Mouse (Mus musculus) embryonic facial prominence, embryonic 13.5 days (tissue): ENCODE results near the gene Cars. TPM values are rescaled to one million over a fixed set of nuclear protein-coding genes. Genes with fewer than 3 reads are reported as not detected.
"Not testable (repeated sequence)": the region's sequence is repeated elsewhere in the genome, so short reads cannot be mapped to it uniquely, and the experiment has no call there.

ENCODE experiments used
- ATAC-seq: fragments of 200-750 bp; cut with Nextera tagmentation; 2 replicates; pipeline ENCODE4 v1.8.0; 2017; ENCODE audit warnings: low read depth; ENCODE audit not compliant: insufficient number of reproducible peaks, insufficient read depth, low FRiP score, low TSS enrichment
- H3K27ac ChIP-seq: fragments of 300-500 bp; sonication (generic); 2 replicates; pipeline ENCODE4 v1.5.1; 2015; ENCODE audit warnings: moderate library complexity, mild to moderate bottlenecking, inconsistent platforms
- H3K27me3 ChIP-seq: fragments of 300-500 bp; sonication (generic); 2 replicates; pipeline ENCODE4 v1.6.1; 2015; ENCODE audit warnings: mild to moderate bottlenecking, inconsistent platforms
- H3K36me3 ChIP-seq: fragments of 300-500 bp; sonication (generic); 2 replicates; pipeline ENCODE4 v1.6.1; 2015; ENCODE audit warnings: mild to moderate bottlenecking, inconsistent platforms
- H3K4me1 ChIP-seq: fragments of 300-500 bp; sonication (generic); 2 replicates; pipeline ENCODE4 v1.6.1; 2015; ENCODE audit warnings: inconsistent platforms
- H3K4me2 ChIP-seq: fragments of 300-500 bp; sonication (generic); 2 replicates; pipeline ENCODE4 v1.6.1; 2015; ENCODE audit warnings: moderate library complexity, mild to moderate bottlenecking, inconsistent platforms
- H3K4me3 ChIP-seq: fragments of 300-500 bp; sonication (generic); 2 replicates; pipeline ENCODE4 v1.5.1; 2015; ENCODE audit warnings: mild to moderate bottlenecking, inconsistent platforms
- H3K9ac ChIP-seq: fragments of 300-500 bp; sonication (generic); 2 replicates; pipeline ENCODE4 v1.6.1; 2015; ENCODE audit warnings: mild to moderate bottlenecking, inconsistent platforms
- H3K9me3 ChIP-seq: fragments of 300-500 bp; sonication (generic); 2 replicates; pipeline ENCODE4 v1.6.1; 2016; ENCODE audit warnings: inconsistent platforms
- WGBS: fragments of 180-500 bp; shearing (Covaris S2); methylation state at CpG from one replicate; pipeline ENCODE4 v1.1.7; 2015; ENCODE audit warnings: mixed read lengths; 5-methylcytosine and 5-hydroxymethylcytosine counted together
- polyA plus RNA-seq: library from polyadenylated mRNA; unstranded; fragments of >200 nt; fragmentation: Nextera tagmentation; extraction: Ambion mirVana; gene quantifications from 2 replicates; pipeline ENCODE4 v1.2.1, GENCODE M21; 2015

Cars gene
- polyA plus RNA-seq, 1 experiment from 2014 or later, result 59.2 TPM

GRCm38 (mm10) chr7:143544368-143544767, 55.5 kb downstream of the Cars start:
- H3K9ac ChIP-seq, result no peak overlapping the region
- no peak for ATAC-seq

GRCm38 (mm10) chr7:143538671-143539070, 61.2 kb downstream of the Cars start:
- H3K27ac ChIP-seq, result no peak overlapping the region
- no peak overlapping the region for H3K4me3 ChIP-seq
- H3K4me1 ChIP-seq, result peaks cover 10% of the 10 kb centered on the region
- no peaks in the 10 kb centered on the region for H3K9me3 ChIP-seq
- H3K9ac ChIP-seq, result no peak overlapping the region
- no peak overlapping the region for H3K4me2 ChIP-seq
- peaks cover 65% of the 10 kb centered on the region for H3K36me3 ChIP-seq
- 66% methylated on average over 1 of the region's 1 CpGs for WGBS
- no peaks in the 10 kb centered on the region for H3K27me3 ChIP-seq
- ATAC-seq, result no peak

More at GRCm38 (mm10) chr7:143544368-143544767, 55.5 kb downstream of the Cars start:
- Histone ChIP-seq H3K27me3 (no peaks in the 10 kb centered on the region), H3K4me2 (no peak overlapping the region), H3K4me3 (no peak overlapping the region), H3K27ac (no peak overlapping the region), H3K36me3 (peaks cover 20% of the 10 kb centered on the region), H3K4me1 (peaks cover 39% of the 10 kb centered on the region), H3K9me3 (no peaks in the 10 kb centered on the region)
- WGBS, result 94% methylated on average over 2 of the region's 2 CpGs

GRCm38 (mm10) chr7:143538229-143538628, 61.7 kb downstream of the Cars start:
- H3K36me3 ChIP-seq, result peaks cover 69% of the 10 kb centered on the region
- H3K27me3 ChIP-seq, H3K4me3 ChIP-seq, H3K4me2 ChIP-seq, ATAC-seq, H3K9me3 ChIP-seq, H3K9ac ChIP-seq, H3K4me1 ChIP-seq, H3K27ac ChIP-seq: not testable (repeated sequence)
- WGBS, result 92% methylated on average over 6 of the region's 6 CpGs

GRCm38 (mm10) chr7:143536251-143536650, 63.6 kb downstream of the Cars start:
- Histone ChIP-seq H3K4me3 (no peak overlapping the region), H3K27ac (no peak overlapping the region), H3K4me2 (no peak overlapping the region), H3K4me1 (no peaks in the 10 kb centered on the region), H3K27me3 (no peaks in the 10 kb centered on the region), H3K9ac (no peak overlapping the region), H3K9me3 (no peaks in the 10 kb centered on the region), H3K36me3 (peaks cover 88% of the 10 kb centered on the region)
- 77% methylated on average over 3 of the region's 3 CpGs for WGBS
- ATAC-seq, result no peak

GRCm38 (mm10) chr7:143533284-143533683, 66.6 kb downstream of the Cars start:
- H3K4me1 ChIP-seq, result no peaks in the 10 kb centered on the region
- H3K9ac ChIP-seq, result no peak overlapping the region
- H3K27ac ChIP-seq, result no peak overlapping the region
- no peak overlapping the region for H3K4me2 ChIP-seq
- no peaks in the 10 kb centered on the region for H3K9me3 ChIP-seq
- H3K27me3 ChIP-seq, result no peaks in the 10 kb centered on the region
- H3K36me3 ChIP-seq, result peaks cover 99% of the 10 kb centered on the region
- ATAC-seq, result no peak
- no peak overlapping the region for H3K4me3 ChIP-seq
- 83% methylated on average over 2 of the region's 2 CpGs for WGBS

GRCm38 (mm10) chr7:143532410-143532809, 67.5 kb downstream of the Cars start:
- Histone ChIP-seq H3K27me3 (no peaks in the 10 kb centered on the region), H3K4me2 (no peak overlapping the region), H3K4me1 (no peaks in the 10 kb centered on the region), H3K27ac (no peak overlapping the region), H3K9ac (no peak overlapping the region), H3K36me3 (peaks cover 99% of the 10 kb centered on the region), H3K9me3 (no peaks in the 10 kb centered on the region), H3K4me3 (no peak overlapping the region)
- no peak for ATAC-seq
- 91% methylated on average over 1 of the region's 1 CpGs for WGBS

GRCm38 (mm10) chr7:143519333-143519732, 80.6 kb downstream of the Cars start:
- no peak overlapping the region for H3K4me3 ChIP-seq
- H3K4me1 ChIP-seq, result no peaks in the 10 kb centered on the region
- H3K27ac ChIP-seq, result no peak overlapping the region
- H3K9me3 ChIP-seq, result no peaks in the 10 kb centered on the region
- no peaks in the 10 kb centered on the region for H3K27me3 ChIP-seq
- no peak for ATAC-seq
- H3K4me2 ChIP-seq, result no peak overlapping the region
- H3K36me3 ChIP-seq, result peaks cover 97% of the 10 kb centered on the region
- 80% methylated on average over 4 of the region's 4 CpGs for WGBS
- no peak overlapping the region for H3K9ac ChIP-seq

- Histone ChIP-seq H3K4me2 (no peak overlapping the region), H3K4me3 (no peak overlapping the region), H3K27me3 (no peaks in the 10 kb centered on the region), H3K27ac (no peak overlapping the region), H3K36me3 (peaks cover 71% of the 10 kb centered on the region), H3K9me3 (no peaks in the 10 kb centered on the region), H3K9ac (no peak overlapping the region), H3K4me1 (no peaks in the 10 kb centered on the region)
- 91% methylated on average over 4 of the region's 4 CpGs for WGBS
- ATAC-seq, result no peak
These were observed 85.5 kb downstream of the Cars start for GRCm38 (mm10) chr7:143514416-143514768.

GRCm38 (mm10) chr7:143513763-143514415, 86.0 kb downstream of the Cars start:
- peaks cover 66% of the 10 kb centered on the region for H3K36me3 ChIP-seq
- WGBS, result 91% methylated on average over 10 of the region's 10 CpGs
- H3K4me1 ChIP-seq, result no peaks in the 10 kb centered on the region
- no peak overlapping the region for H3K4me3 ChIP-seq
- no peaks in the 10 kb centered on the region for H3K9me3 ChIP-seq
- no peak for ATAC-seq
- no peaks in the 10 kb centered on the region for H3K27me3 ChIP-seq
- no peak overlapping the region for H3K9ac ChIP-seq
- H3K27ac ChIP-seq, result no peak overlapping the region
- no peak overlapping the region for H3K4me2 ChIP-seq

GRCm38 (mm10) chr7:143511335-143511712, 88.6 kb downstream of the Cars start:
- H3K4me1 ChIP-seq, result no peaks in the 10 kb centered on the region
- H3K4me2 ChIP-seq, result no peak overlapping the region
- no peaks in the 10 kb centered on the region for H3K9me3 ChIP-seq
- peaks cover 41% of the 10 kb centered on the region for H3K36me3 ChIP-seq
- no peak overlapping the region for H3K27ac ChIP-seq
- no peak overlapping the region for H3K4me3 ChIP-seq
- H3K9ac ChIP-seq, result no peak overlapping the region
- H3K27me3 ChIP-seq, result peaks cover 1% of the 10 kb centered on the region; the same call in 1 of the 2 replicates
- no peak for ATAC-seq

- Histone ChIP-seq H3K4me3 (no peak overlapping the region), H3K27ac (no peak overlapping the region), H3K4me2 (no peak overlapping the region), H3K4me1 (no peaks in the 10 kb centered on the region), H3K9me3 (no peaks in the 10 kb centered on the region), H3K9ac (no peak overlapping the region), H3K27me3 (peaks cover 4% of the 10 kb centered on the region; the same call in 1 of the 2 replicates), H3K36me3 (peaks cover 37% of the 10 kb centered on the region)
- WGBS, result 87% methylated on average over 3 of the region's 3 CpGs
- ATAC-seq, result no peak
These were observed 89.1 kb downstream of the Cars start for GRCm38 (mm10) chr7:143510593-143511334.

- 78% methylated on average over 1 of the region's 1 CpGs for WGBS
These were observed 90.3 kb downstream of the Cars start for GRCm38 (mm10) chr7:143509566-143509965.

More at GRCm38 (mm10) chr7:143509566-143509965, 90.3 kb downstream of the Cars start:
- no peaks in the 10 kb centered on the region for H3K4me1 ChIP-seq
- H3K36me3 ChIP-seq, result peaks cover 25% of the 10 kb centered on the region
- no peaks in the 10 kb centered on the region for H3K9me3 ChIP-seq
- H3K9ac ChIP-seq, result no peak overlapping the region
- ATAC-seq, result no peak
- peaks cover 13% of the 10 kb centered on the region for H3K27me3 ChIP-seq
- H3K4me3 ChIP-seq, result no peak overlapping the region
- no peak overlapping the region for H3K27ac ChIP-seq
- no peak overlapping the region for H3K4me2 ChIP-seq
